Mouse (Mus musculus): ENCODE results near the gene Arx.
A peak's percentile ranks its signal among the peaks of the same experiment; 100 is the strongest.

The Arx gene

DNA sequence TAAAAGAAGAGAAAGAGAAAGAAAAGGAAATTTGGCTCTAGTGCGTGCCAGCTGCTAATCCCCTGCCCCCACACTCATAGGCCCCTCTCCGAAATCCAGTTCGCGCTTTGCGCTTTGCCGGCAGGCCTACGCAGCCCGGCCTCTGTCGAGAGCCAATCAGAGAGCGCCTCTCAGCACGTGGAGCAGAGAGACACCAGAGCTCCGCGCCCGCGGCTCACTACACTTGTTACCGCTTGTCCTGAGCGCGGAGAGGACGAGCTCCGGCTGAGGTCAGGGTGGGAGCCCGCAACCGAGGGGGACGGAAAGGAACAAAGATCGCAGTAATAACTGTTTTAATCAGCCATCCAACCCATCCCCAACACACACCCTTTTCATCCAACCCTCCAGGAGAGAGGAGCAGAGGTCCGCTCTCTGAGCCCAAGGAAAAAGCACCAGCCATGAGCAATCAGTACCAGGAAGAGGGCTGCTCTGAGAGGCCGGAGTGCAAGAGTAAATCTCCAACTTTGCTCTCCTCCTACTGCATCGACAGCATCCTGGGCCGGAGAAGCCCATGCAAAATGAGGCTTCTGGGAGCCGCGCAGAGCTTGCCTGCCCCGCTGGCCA, at the start of gene Arx:
Arx (plus strand) TSS at position 155 of the 603 bp plus-strand sequence.
- no peak for DNase-seq (ENCODE audit: low read depth)

DNA sequence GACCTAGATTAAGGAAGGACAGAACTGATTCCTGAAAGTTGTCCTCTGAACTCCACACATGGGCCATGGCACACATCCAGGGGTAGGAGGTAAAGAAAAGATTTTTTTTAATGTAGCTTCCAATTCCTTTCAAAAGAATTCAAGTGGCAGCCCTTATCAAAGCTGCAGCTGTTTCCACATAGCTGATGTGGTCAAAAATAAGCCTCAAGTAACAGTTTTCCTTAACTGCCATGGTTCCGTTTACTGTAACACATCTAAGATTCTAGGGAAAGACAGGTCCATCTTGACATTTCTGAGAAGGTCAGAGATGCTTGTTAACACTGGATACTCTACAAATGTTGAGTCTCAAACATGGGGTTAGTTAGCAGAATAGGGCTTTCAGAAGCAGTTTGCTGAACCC, 34.9 kb upstream of the Arx start:
- peak; percentile 82 for DNase-seq (ENCODE audit: low read depth)

DNA sequence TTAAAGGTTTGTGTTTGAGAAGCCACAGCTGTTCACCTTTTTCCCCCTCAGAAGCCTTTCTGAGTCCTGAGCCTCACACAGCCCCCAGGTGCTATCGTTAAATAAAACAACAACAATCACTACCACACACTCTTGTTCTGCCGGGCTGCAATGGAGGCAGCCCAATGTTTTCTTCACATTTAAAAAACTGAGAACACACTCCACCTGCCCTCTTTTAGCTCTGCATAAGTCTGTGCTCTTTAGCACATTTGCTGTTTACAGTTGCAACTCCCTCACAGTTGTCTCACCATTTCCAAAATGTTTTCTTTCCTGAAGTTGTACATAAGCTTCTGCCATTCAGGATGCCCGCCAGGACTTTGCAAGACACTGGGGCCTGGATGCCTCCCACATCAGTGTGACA, 10.6 kb upstream of the Arx start:
- DNase-seq (ENCODE audit: low read depth) = no peak

DNA sequence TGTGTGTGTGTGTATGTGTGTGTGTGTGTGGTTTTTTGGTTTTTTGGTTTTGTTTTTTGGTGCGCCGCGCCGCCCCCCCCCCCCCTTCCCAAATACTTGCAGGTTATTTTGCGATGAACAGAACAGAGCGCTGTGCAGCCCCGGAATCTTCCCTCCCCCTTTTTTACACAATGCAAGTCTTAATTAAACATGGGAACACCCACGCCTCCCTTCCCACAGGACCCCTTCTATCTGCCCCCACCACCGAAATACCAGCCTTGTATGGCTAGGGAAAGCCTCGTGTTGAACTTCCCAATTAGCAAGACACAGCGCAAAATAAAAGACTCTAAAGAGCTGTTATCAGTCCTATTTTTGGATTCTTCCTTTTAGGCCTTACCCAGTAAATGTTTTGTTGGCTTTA, 6.3 kb upstream of the Arx start:
- no peak for DNase-seq (ENCODE audit: low read depth)

DNA sequence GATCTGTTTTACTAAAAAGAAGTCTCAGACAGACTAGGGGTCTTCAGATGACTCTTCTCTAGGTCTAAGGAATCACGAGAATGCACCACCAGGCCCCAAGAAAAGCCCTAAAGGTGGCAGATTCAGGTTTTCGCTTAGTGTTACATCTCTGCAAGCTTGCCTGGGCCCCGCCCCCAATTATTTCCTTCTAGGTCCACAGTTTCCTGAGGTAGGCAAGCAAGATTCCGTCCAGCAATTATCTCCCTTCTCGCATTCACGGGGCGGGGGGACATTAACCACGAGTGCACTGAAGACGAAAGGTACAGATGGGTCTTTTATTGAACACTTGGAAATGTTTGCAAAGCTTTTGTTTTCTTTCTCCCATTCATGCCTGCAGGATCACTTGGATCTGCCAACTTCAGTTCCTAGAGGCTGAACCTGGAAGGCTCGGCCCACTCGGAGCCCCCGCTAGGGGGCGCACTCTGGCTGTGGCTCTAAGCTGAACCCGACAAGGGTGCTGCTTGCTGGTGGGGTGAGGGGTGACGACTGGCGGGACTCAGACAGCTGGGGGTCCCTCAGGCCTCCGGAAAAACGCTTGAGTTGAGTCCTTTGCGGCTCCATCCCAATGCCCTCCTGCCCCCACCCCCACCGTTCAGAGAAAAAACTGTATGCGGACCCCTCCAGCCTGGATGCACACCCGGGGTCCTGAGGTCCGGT, 5.1 kb upstream of the Arx start:
- DNase-seq (ENCODE audit: low read depth) = peak; percentile 75

DNA sequence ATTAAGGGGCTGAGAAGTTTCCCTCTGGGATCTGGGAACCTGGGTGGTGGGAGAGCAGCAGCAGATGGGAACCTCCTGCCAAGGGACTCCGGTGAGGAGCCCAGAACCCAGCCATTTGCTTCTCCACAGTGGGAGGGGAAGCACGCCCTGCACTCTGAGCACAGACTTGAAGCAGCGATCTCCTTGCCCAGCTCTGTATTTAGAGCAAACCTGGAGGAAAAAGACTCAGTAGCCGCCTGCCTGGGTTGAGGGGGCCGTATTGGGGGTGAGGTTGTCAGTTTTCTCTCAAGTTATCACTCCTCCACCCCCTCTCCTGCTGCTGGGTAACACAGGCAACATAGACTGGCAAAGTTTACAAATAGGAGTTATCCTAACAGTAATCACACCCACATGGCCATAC, 4.5 kb upstream of the Arx start:
- peak; percentile 2 for DNase-seq (ENCODE audit: low read depth)

DNA sequence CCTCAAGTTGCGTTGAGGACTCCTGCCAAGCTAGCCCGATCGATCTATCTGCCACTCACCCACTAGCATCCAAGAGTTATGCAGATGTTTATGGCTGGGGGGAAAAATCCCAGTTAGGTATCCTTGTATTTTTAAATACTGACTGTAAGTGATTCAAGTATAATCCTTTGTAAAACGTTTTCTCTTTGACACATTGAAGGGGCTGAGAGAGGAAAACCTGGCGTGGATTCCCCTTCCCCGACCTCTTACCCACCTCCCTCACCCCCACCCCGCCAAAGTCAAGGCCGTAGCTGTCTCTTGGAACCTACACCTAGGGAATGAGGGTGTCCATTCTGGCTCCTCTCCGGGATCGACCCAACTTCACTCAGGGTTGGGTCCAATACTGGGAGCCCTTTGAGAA, 1.2 kb upstream of the Arx start:
- no peak for DNase-seq (ENCODE audit: low read depth)

DNA sequence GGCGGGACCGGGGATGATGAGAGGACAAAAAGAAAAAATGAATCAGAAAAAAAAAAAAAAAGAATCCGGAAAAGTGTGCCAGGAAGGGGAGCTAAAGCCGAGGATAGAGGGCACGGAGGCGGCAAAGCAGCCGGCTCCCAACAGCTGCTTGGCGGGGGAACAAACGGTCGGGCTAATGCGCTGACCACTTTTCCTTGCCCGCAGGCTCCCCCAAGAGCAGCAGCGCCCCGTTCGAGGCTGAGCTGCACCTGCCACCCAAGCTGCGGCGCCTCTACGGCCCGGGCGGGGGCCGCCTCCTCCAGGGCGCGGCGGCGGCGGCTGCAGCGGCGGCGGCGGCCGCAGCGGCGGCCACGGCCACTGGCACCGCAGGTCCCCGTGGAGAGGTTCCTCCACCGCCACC, 2.1 kb downstream of the Arx start:
- no peak for DNase-seq (ENCODE audit: low read depth)

- DNase-seq (ENCODE audit: low read depth) = no peak
These were observed 2.8 kb downstream of the Arx start for GRCm38 (mm10) chrX:93289076-93289475.

- no peak for DNase-seq (ENCODE audit: low read depth)
These were observed 3.7 kb downstream of the Arx start for GRCm38 (mm10) chrX:93289851-93290380.

- DNase-seq (ENCODE audit: low read depth) = no peak
These were observed 5.8 kb downstream of the Arx start for GRCm38 (mm10) chrX:93292031-93292430.

- DNase-seq (ENCODE audit: low read depth) = no peak
These were observed 8.7 kb downstream of the Arx start for GRCm38 (mm10) chrX:93294736-93295490.

GRCm38 (mm10) chrX:93295819-93296218, 9.6 kb downstream of the Arx start:
- no peak for DNase-seq (ENCODE audit: low read depth)

- DNase-seq (ENCODE audit: low read depth) = no peak
These were observed 10.8 kb downstream of the Arx start for GRCm38 (mm10) chrX:93297001-93297441.

GRCm38 (mm10) chrX:93299046-93299626, 12.9 kb downstream of the Arx start:
- DNase-seq (ENCODE audit: low read depth) = no peak

DNA sequence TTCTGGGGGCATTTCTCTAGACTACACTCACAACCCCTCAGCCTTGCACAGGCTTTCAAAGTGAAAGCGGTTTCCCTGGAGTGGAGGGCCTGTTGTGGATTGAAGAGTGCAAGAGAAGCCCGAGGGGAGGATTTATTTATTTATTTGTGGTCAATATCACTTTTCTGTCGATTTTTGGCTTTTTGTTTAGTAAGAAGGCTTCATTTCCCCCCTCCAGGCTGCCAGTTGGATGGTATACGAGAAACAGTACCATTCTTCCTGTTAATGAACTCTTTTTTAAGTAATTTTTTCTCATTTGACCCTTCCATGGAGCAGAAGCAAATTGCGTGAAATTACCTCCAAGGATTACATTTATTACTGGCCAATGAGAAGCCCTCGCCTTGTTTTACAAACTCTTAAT, 13.5 kb downstream of the Arx start:
- no peak for DNase-seq (ENCODE audit: low read depth)

- no peak for DNase-seq (ENCODE audit: low read depth)
These were observed 14.1 kb downstream of the Arx start for GRCm38 (mm10) chrX:93300183-93300815.

DNA sequence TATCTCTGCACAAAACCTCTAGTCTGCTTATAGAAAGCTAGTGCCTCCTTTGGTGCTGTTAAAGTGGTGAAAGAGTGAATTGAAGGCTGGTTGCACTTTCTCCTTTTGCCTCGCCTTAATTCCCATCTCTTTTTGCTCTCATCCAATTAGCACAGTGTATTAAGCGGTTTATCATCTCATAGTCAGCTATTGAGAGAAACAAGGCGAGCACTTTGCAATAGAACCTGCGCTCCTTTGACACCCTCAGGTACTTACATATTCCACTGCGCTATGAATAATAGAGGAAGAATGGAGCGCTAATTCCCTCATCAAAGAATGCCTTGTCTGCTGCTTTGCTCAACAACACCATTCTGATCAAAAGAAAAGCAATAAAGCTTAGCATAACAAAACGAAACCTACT, 15.6 kb downstream of the Arx start:
- DNase-seq (ENCODE audit: low read depth) = no peak

DNA sequence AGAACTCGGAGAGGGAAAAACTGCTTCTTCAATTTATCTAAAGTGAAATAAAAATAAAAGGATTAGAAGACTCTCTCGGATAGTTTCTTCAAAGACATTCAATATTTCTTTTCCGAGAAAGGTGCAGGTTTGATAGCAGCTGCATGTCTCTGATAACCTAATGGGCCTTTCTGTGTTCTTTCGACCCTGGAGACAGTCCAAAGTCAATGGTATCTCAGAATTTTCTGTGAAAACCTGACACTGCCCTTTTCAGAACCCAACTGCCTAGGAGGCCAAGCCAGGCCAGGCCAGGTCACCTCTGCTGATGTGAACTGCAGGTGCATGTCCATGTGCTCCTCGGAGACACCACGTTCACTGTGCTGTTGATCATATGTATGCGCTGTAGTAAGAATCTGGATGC, 19.5 kb downstream of the Arx start:
- DNase-seq (ENCODE audit: low read depth) = no peak

DNA sequence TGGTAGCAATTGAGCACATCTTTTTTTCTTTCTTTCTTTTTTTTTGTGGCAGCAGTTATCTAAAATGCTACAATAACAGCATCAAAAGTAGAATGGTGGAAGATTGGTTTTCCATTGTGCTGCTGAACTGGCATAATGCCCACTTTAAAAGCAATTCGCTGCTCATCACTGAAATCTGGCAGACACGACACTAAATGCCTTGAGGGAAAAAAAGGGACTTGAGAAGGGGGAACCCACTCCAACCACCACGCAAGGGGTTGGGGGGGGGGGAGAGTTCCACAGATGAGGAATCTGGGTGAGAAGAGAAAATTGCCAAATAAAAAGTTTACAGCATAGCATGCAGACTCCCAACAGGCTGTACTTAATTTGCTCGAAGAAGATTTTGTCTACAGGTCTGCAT, 31.3 kb downstream of the Arx start:
- DNase-seq (ENCODE audit: low read depth) = no peak

- DNase-seq (ENCODE audit: low read depth) = peak; percentile 11
These were observed 33.7 kb downstream of the Arx start for GRCm38 (mm10) chrX:93319979-93320378.

GRCm38 (mm10) chrX:93321336-93321735, 35.1 kb downstream of the Arx start:
- DNase-seq (ENCODE audit: low read depth) = no peak

Data from 416B (cell line).